Mouse (Mus musculus): ENCODE measurements at regions not wholly inside any gene's neighbourhood (a gene's known extent, or its start where the extent isn't known, plus 50 kb on each side); places are given as distances from the start of the nearest gene placed in this dataset.

GRCm38 (mm10) chr3:151366707-151367306, 70.9 kb upstream of the Adgrl4 start:
- ATAC-seq: no peak

- ATAC-seq: no peak
These were observed 54.2 kb upstream of the Adgrl4 start for GRCm38 (mm10) chr3:151383326-151384019.

- no peak for ATAC-seq
These were observed 52.8 kb upstream of the Adgrl4 start for GRCm38 (mm10) chr3:151384850-151385249.

- no peak for ATAC-seq
These were observed 51.6 kb upstream of the Adgrl4 start for GRCm38 (mm10) chr3:151386103-151386502.
